Mouse (Mus musculus): ENCODE results near the gene Fas. TPM values are rescaled to one million over a fixed set of nuclear protein-coding genes. Genes with fewer than 3 reads are reported as not detected.

Gene Fas
- polyA plus RNA-seq, 1 experiment from 2014 or later = 6.6 TPM

DNA sequence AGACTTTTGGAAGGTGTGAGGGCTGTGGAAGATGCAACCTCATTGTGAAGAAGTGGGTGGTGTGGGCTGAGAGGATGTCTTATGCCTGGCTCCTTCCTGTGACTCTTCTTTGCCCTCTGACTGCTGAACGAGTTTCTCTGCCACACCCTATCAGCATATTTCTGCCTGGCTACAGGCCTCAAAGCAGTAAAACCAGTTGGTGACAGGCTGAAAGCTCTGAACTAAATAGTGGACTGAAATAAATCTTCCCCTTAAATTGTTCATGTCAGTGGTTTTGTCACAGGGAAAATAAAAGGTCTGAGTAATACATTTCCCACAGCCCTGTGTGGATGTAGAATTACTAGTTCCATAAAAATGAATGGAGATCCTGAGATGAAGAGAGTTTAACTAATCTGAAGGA is 79.1 kb downstream of the Fas start:
- WGBS = 17% methylated on average over 1 of the region's 1 CpGs
- H3K36me3 ChIP-seq (ENCODE audit: control insufficient read depth, insufficient read depth) = no peaks in the 10 kb centered on the region
- H3K4me2 ChIP-seq (ENCODE audit: low read depth, low read length) = no peak overlapping the region
- no peaks in the 10 kb centered on the region for H3K9me3 ChIP-seq (replicated peaks; ENCODE audit: control insufficient read depth, low read length)
- H3K9ac ChIP-seq (ENCODE audit: low read length) = no peak overlapping the region
- ATAC-seq (replicated peaks; ENCODE audit: extremely low read depth, insufficient read depth, low FRiP score) = no peak
- no peak overlapping the region for H3K27ac ChIP-seq (ENCODE audit: low read length)
- H3K4me1 ChIP-seq (ENCODE audit: control insufficient read depth, insufficient read depth, low read length) = no peaks in the 10 kb centered on the region
- H3K4me3 ChIP-seq (ENCODE audit: low read length) = no peak overlapping the region
- no peaks in the 10 kb centered on the region for H3K27me3 ChIP-seq (ENCODE audit: control insufficient read depth, insufficient read depth, low read length)

GRCm38 (mm10) chr19:34370397-34370796 is 79.9 kb downstream of the Fas start:
- Histone ChIP-seq H3K27ac (ENCODE audit: low read length) (no peak overlapping the region), H3K4me1 (ENCODE audit: control insufficient read depth, insufficient read depth, low read length) (no peaks in the 10 kb centered on the region), H3K4me3 (ENCODE audit: low read length) (no peak overlapping the region), H3K36me3 (ENCODE audit: control insufficient read depth, insufficient read depth) (no peaks in the 10 kb centered on the region), H3K27me3 (ENCODE audit: control insufficient read depth, insufficient read depth, low read length) (no peaks in the 10 kb centered on the region), H3K9ac (ENCODE audit: low read length) (no peak overlapping the region), H3K4me2 (ENCODE audit: low read depth, low read length) (no peak overlapping the region), H3K9me3 (replicated peaks; ENCODE audit: control insufficient read depth, low read length) (no peaks in the 10 kb centered on the region)
- WGBS = 51% methylated on average over 3 of the region's 3 CpGs
- ATAC-seq (replicated peaks; ENCODE audit: extremely low read depth, insufficient read depth, low FRiP score) = no peak

Other genes starting within 250 kb of the Fas start
- gene Lipn, start 223.3 kb upstream of the Fas start, polyA plus RNA-seq (2015; fragmentation: Nextera tagmentation; extraction: Ambion mirVana) = not detected in 2 replicates
- gene Lipm, start 189.7 kb upstream of the Fas start, polyA plus RNA-seq (2015; fragmentation: Nextera tagmentation; extraction: Ambion mirVana) = 0.10 and 0.30 TPM in 2 replicates
- gene Ankrd22, start 124.6 kb upstream of the Fas start, polyA plus RNA-seq (2015; fragmentation: Nextera tagmentation; extraction: Ambion mirVana) = 0.09 and 0.79 TPM in 2 replicates
- gene Stambpl1, start 98.4 kb upstream of the Fas start, polyA plus RNA-seq (2015; fragmentation: Nextera tagmentation; extraction: Ambion mirVana) = 10.0 and 10.6 TPM in 2 replicates
- 1,155 and 1,297 TPM in 2 replicates for gene Acta2, start 35.1 kb upstream of the Fas start, polyA plus RNA-seq (2015; fragmentation: Nextera tagmentation; extraction: Ambion mirVana)
- 2.5 and 3.4 TPM in 2 replicates for gene Ch25h, start 184.5 kb downstream of the Fas start, polyA plus RNA-seq (2015; fragmentation: Nextera tagmentation; extraction: Ambion mirVana)
- gene Lipa, start 236.8 kb downstream of the Fas start, polyA plus RNA-seq (2015; fragmentation: Nextera tagmentation; extraction: Ambion mirVana) = 28.9 and 32.0 TPM in 2 replicates

Data from heart, embryonic 16.5 days (tissue).